Mouse (Mus musculus) kidney, postnatal 14 days (tissue): ENCODE measurements around the gene Tmem269.

Experiments
- DNase-seq: peaks from one replicate; pipeline ENCODE4 v3.0.0; 2022; ENCODE audit warnings: mixed read lengths

Gene Tmem269

DNA sequence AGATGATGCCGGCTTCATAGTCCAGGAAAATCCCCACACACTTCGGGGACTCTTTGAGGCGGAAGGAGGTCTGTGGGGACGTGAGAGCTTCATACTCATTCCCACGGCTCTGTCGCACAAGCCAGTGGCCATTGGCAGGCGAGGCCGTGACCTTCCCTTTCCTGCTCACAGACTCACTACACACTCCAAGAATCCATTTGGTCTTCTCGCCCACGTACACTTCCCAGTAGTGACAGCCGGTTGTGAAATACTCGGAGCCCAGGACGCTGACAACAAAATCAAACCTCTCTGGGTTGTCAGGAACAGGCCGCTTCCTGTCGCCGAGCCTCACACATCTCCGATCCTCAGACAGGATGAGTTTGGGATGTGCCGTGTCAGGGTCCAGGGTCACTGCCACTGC is 39.7 kb downstream of the Tmem269 start:
- DNase-seq: peak; percentile 56

DNA sequence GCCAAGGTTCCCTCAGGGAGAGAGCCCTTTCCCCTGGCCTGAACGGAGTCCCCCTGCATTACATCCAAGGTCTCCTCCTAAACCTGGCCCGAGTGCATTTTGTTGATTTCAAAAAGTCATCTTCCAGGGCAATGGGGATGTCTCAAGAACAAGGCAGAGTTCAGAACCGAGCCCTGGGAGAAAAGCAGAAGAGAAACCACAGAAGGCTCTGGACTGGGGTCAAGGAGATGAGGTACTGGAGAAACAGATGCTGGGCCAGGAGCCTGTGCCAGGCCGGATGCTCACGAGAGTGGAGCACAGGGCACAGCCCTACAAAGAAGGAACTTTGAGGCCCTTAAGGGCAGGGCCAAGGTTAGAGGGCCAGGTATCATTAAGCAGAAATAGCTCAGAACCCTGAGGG is 40.3 kb downstream of the Tmem269 start:
- DNase-seq: no peak

DNA sequence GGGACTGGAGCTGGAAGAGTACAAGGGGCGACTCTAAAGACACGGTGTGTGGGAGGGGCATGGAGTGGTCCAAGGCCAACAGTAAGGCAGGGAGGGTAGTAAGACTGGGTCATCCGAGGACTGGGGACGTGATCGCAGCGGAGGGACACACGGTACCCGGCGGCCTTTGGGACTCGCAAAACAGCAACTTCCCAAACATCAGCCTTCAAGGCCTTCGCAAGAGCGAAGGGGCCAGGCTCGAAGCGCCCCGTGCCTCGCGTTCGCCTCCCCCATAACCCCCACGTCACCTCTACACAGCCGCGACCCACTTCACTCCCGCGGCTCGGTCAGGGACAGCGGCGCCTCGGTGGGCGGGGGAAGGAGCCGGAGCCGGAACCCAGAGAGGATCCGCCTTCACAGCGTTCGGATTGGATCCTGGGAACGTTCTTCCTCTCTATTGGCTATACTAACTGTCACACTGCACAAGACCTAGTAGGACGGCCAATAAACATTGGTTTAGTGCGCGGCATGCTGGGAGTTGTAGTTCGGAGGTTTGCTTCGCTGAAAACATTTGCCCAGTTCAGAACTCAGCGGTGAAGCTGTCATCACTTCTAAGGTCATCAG is 44.1 kb downstream of the Tmem269 start, which contains the start of gene Zfp691:
Gene Zfp691 (minus strand): TSS at position 345 of the 603 bp plus-strand sequence.
- DNase-seq: peak; percentile 98

DNA sequence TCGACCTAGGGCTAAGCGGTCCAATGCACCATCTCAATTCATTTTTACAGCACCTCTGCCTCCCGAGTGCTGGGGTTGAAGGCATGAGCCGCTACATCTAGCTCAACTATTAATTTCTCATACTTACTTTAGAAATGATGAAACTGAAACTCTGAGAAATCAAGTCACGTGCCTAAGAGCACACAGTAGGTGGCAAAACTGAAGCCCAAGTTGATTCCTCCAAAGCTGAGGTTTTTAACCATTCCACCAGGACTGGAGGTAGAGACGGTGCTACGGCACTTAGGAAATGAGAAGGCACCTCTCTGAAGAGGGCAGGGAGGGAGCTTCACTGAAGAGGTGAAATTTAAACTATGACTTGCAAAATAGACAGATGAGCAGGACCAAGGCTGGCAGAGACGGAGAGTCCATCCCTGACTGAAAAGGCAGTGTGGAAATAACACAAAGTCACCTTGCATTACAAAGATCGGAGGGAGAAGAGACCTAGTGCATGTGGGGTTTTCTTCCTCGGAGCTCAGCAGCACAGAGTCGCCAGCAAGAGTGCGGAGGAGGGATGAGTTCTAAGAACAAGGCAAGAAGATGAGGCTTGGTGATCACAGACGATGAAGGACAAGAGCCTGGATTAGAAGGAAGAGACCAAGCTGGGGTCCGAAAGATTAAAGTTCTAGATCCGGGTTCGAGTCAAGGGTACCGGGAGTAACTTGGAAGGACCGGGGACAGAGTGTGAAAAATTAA is 44.9 kb downstream of the Tmem269 start:
- DNase-seq: no peak

DNA sequence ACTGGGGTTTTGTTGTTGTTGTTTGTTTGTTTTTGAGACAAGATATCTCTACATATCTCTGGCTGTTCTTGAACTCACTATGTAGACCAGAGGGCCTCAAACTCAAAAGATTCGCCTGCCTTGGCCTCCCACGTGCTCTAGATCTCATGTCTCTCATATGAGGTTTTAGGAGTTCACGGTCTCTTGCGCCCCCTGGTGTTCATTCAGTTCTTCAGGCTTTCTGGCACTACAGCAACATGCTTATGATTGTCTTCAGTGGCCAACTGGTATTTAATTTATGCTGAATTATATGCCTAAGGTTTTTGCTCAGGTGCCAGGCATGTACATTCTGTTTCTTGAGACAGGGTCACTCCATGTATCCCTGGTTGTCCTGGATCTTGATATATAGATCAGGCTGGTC is 50.4 kb downstream of the Tmem269 start:
- peak; percentile 87 for DNase-seq

DNA sequence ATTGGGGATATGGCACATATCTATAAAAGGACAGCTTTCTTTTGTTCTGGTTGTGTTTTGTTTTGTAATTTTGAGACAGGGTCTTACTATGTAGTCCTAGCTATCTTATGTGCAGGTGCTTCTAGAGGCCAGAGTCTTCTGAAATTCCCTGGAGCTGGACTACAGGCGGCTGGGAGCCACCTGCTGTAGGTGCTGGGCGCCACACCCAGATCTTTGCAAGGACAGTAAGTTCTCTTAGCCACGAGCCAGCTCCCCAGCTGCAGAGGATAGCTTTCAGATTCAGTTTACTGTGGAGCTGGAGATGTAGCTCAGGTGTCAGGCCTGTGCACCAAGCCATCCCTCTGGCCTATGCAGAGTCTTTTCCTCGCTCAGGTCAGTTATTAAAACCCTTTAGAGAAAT is 50.9 kb downstream of the Tmem269 start:
- no peak for DNase-seq

DNA sequence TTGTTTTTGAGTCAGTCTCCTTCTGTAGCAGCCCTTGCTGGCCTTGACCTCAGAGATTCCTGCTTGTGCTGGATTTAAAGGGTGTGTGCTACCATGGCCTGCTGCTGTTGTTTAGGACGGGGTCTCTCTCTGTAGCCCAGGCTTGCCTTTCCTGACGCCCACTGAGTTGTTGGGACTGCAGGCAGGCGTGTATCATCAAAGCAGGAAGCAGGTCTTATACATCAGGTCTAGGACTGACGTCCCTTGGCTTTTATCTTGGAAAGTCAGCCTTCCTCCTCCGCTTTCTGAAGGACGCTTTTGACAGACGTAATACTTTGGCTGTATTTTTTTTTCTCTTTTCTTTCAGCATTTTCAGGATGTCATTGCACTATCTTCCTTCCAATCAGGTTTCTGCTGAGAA is 52.1 kb downstream of the Tmem269 start:
- no peak for DNase-seq

DNA sequence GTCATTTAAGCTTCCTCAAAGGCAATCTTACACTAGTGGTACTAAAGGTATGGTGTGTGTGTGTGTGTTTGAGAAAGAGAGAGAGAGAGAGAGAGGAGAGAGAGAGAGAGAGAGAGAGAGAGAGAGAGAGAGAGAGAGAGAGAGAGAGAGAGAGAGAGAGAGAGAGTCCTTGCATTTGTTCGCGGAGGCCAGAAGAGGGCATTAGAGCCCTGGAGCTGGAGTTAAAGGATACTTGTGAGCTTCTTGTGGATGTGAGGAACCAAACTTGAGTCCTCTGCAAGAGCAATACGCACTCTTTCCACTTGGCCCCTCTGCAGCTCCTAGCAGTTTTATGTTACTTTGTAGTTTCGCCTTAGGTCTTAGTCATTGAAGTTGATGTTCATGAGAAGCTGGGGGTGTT is 55.0 kb downstream of the Tmem269 start:
- no peak for DNase-seq

DNA sequence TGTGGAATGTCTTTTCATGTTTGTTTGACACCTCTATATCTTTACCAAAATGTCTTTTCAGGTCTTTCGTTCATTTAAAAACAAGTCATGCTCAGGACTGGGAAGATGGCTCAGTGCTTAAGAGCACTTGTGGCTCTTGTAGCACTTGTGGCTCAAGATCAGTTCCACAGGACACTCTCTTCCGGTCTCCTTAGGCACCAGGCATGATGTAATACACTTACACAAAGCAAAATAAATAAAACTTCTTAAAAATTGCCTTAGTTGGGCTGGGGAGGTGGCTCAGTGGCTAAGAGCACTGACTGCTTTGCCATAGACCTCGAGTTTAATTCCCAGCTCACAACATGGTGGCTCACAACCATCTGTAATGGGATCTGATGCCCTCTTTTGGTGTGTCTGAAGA is 56.7 kb downstream of the Tmem269 start:
- no peak for DNase-seq

DNA sequence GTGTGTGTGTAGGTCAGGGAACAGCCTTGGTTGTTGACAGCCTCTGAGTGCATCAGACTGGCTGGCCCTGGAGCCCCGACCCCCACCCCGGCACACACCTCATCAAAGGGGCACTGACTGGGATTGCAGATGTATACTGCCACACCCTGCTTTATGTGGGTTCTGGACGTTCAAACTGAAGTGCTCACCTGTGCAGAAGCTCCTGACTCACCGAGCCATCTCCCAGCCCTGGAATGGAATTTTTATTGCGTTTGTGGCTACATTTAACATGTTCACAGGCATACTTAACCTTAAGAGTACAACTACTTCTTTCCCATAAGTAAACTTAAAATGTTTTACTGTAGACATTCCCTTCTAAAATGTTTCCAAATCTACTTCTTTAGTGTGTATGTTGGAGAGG is 60.1 kb downstream of the Tmem269 start:
- DNase-seq: no peak

DNA sequence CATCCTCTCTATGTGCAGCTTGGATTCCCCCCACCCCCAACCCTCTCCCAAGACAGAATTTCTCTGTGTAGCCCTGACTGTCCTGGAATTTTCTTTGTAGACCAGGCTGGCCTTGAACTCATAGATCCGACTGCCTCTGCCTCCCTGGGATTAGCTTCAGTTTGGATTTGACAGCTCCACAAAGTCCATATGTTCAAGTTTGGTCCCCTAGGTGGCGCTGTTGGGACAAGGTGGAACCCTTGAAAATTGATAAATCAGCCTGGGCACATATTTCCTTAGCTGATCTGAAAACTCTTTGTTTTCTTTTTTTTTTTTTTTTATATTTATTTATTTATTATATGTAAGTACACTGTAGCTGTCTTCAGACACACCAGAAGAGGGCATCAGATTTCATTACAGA is 60.8 kb downstream of the Tmem269 start:
- peak; percentile 68 for DNase-seq
